Mouse (Mus musculus): ENCODE results near the gene Clmn. TPM values are rescaled to one million over a fixed set of nuclear protein-coding genes. Genes with fewer than 3 reads are reported as not detected.

Gene Clmn
- polyA plus RNA-seq, 1 experiment from 2014 or later: 4.1 TPM

Other genes with a start within 250 kb of the Clmn start
- 29.6 and 31.1 TPM in 2 replicates for gene Dicer1, start 113.1 kb downstream of the Clmn start, polyA plus RNA-seq (2014; fragmentation: Nextera tagmentation; extraction: Ambion mirVana)
- 0.08 and 0.39 TPM in 2 replicates for gene Syne3, start 144.7 kb upstream of the Clmn start, polyA plus RNA-seq (2014; fragmentation: Nextera tagmentation; extraction: Ambion mirVana)
- gene Glrx5, start 167.6 kb upstream of the Clmn start, polyA plus RNA-seq (2014; fragmentation: Nextera tagmentation; extraction: Ambion mirVana): 188 and 190 TPM in 2 replicates

All from embryonic facial prominence, embryonic 11.5 days (tissue).